Mouse (Mus musculus) intestine, postnatal 0 days (tissue): ENCODE measurements around the gene Ttll3. TPM values are rescaled to one million over a fixed set of nuclear protein-coding genes. Genes with fewer than 3 reads are reported as not detected.

Experiments
- ATAC-seq: fragments of 200-750 bp; cut with Nextera tagmentation; 2 replicates; pipeline ENCODE4 v1.8.0; 2017; ENCODE audit warnings: mild to moderate bottlenecking, moderate TSS enrichment, moderate library complexity
- H3K27ac ChIP-seq: fragments of 300-500 bp; sonication (generic); 2 replicates; pipeline ENCODE4 v1.5.1; 2014; ENCODE audit warnings: mild to moderate bottlenecking, low read depth, low read length, moderate library complexity
- H3K27me3 ChIP-seq: fragments of 300-500 bp; sonication (generic); replicated peaks from 2 replicates; pipeline ENCODE4 v1.6.1; 2014; ENCODE audit warnings: low read length, mixed read lengths; ENCODE audit not compliant: control insufficient read depth, insufficient read depth
- H3K36me3 ChIP-seq: fragments of 300-500 bp; sonication (generic); 2 replicates; pipeline ENCODE4 v1.6.1; 2014; ENCODE audit warnings: mild to moderate bottlenecking, moderate library complexity; ENCODE audit not compliant: control insufficient read depth, insufficient read depth
- H3K4me1 ChIP-seq: fragments of 300-500 bp; sonication (generic); replicated peaks from 2 replicates; pipeline ENCODE4 v1.6.1; 2014; ENCODE audit warnings: antibody characterized with exemption, low read length, mixed read lengths; ENCODE audit not compliant: control insufficient read depth, insufficient read depth
- H3K4me2 ChIP-seq: fragments of 300-500 bp; sonication (generic); replicated peaks from 2 replicates; pipeline ENCODE4 v1.6.1; 2014; ENCODE audit warnings: low read depth, mild to moderate bottlenecking, moderate library complexity
- H3K4me3 ChIP-seq: fragments of 300-500 bp; sonication (generic); 2 replicates; pipeline ENCODE4 v1.5.1; 2014; ENCODE audit warnings: low read depth, low read length
- H3K9ac ChIP-seq: fragments of 300-500 bp; sonication (generic); 2 replicates; pipeline ENCODE4 v1.6.1; 2014; ENCODE audit warnings: mild to moderate bottlenecking, low read depth, low read length
- H3K9me3 ChIP-seq: fragments of 300-500 bp; sonication (generic); 2 replicates; pipeline ENCODE4 v1.6.1; 2016; ENCODE audit warnings: mixed run types; ENCODE audit not compliant: control insufficient read depth
- CTCF ChIP-seq: sonication (generic); IDR thresholded peaks from 2 replicates; pipeline ENCODE4 v1.5.1; 2016; ENCODE audit warnings: low read depth, mild to moderate bottlenecking, control low read depth, antibody characterized with exemption, moderate library complexity
- WGBS: fragments of 180-500 bp; shearing (Covaris S2); extraction: QIAGEN DNeasy Blood & Tissue Kit; methylation state at CpG from one replicate; pipeline ENCODE4 v1.1.7; 2014; 5-methylcytosine and 5-hydroxymethylcytosine counted together
- microRNA-seq: library from miRNA; unstranded; fragments of <30 nt; microRNA quantifications from one replicate; pipeline ENCODE4, GENCODE M21; 2016
- polyA plus RNA-seq: library from polyadenylated mRNA; unstranded; fragments of >200 nt; fragmentation: Nextera tagmentation; extraction: Ambion mirVana; gene quantifications from 2 replicates; pipeline ENCODE4 v1.2.1, GENCODE M21; 2015

Ttll3 gene
- polyA plus RNA-seq, 1 experiment from 2014 or later = 1.4 TPM

DNA sequence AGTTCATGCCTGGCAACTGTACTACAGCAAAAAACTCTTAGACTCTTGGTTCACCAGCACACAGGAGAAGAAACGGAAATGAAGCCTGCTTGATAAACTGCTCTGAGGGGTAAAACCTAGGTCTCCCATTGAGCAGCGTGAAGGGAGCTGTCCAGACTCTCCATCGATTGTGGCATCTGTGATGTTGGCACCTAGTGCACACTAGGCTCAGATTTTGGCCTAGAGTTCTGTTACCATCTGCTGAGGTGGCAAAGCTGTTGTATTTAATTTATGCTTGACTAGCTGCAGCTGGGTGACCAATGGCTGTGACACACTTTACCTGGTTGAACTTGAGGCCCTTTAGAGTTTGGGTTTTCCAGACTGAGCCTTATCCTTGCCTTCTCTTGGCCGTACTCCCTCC is 58.6 kb downstream of the Ttll3 start:
- H3K27ac ChIP-seq = no peak overlapping the region
- H3K9ac ChIP-seq = no peak overlapping the region
- H3K9me3 ChIP-seq = no peaks in the 10 kb centered on the region
- no peak overlapping the region for H3K4me2 ChIP-seq
- H3K4me3 ChIP-seq = no peak overlapping the region
- TF ChIP-seq CTCF = no peak
- ATAC-seq = no peak
- no peaks in the 10 kb centered on the region for H3K4me1 ChIP-seq
- WGBS = 95% methylated on average over 4 of the region's 4 CpGs
- no peaks in the 10 kb centered on the region for H3K27me3 ChIP-seq
- peaks cover 26% of the 10 kb centered on the region for H3K36me3 ChIP-seq

GRCm38 (mm10) chr6:113451839-113452238 is 62.8 kb downstream of the Ttll3 start:
- no peak overlapping the region for H3K4me3 ChIP-seq
- no peaks in the 10 kb centered on the region for H3K27me3 ChIP-seq
- H3K36me3 ChIP-seq = peaks cover 19% of the 10 kb centered on the region
- no peak for ATAC-seq
- no peaks in the 10 kb centered on the region for H3K9me3 ChIP-seq
- H3K9ac ChIP-seq = no peak overlapping the region
- H3K27ac ChIP-seq = no peak overlapping the region
- no peaks in the 10 kb centered on the region for H3K4me1 ChIP-seq
- no peak overlapping the region for H3K4me2 ChIP-seq
- TF ChIP-seq CTCF = no peak
- WGBS = 79% methylated on average over 2 of the region's 2 CpGs

- Histone ChIP-seq H3K9ac (no peak overlapping the region), H3K36me3 (no peaks in the 10 kb centered on the region), H3K9me3 (no peaks in the 10 kb centered on the region), H3K4me2 (no peak overlapping the region), H3K4me1 (no peaks in the 10 kb centered on the region), H3K27me3 (no peaks in the 10 kb centered on the region), H3K27ac (no peak overlapping the region), H3K4me3 (no peak overlapping the region)
- WGBS = 35% methylated on average over 5 of the region's 5 CpGs
- no peak for TF ChIP-seq CTCF
- ATAC-seq = peak; percentile 48; the same call in 1 of the 2 replicates
Observed at GRCm38 (mm10) chr6:113455007-113455406, 65.9 kb downstream of the Ttll3 start.

GRCm38 (mm10) chr6:113457952-113458534 is 69.0 kb downstream of the Ttll3 start, which contains the start of gene Il17re:
Gene Il17re, plus strand, starts transcription at chr6:113458484.
- ATAC-seq = no peak

GRCm38 (mm10) chr6:113458635-113459034 is 69.6 kb downstream of the Ttll3 start:
- H3K27ac ChIP-seq = no peak overlapping the region
- peak overlapping the region; percentile 24; the same call in 1 of the 2 replicates for H3K4me2 ChIP-seq
- H3K4me1 ChIP-seq = no peaks in the 10 kb centered on the region
- WGBS = 44% methylated on average over 10 of the region's 10 CpGs
- ATAC-seq = peak; percentile 81
- no peak overlapping the region for H3K4me3 ChIP-seq
- H3K27me3 ChIP-seq = no peaks in the 10 kb centered on the region
- TF ChIP-seq CTCF = no peak
- H3K9ac ChIP-seq = no peak overlapping the region
- H3K9me3 ChIP-seq = no peaks in the 10 kb centered on the region
- no peaks in the 10 kb centered on the region for H3K36me3 ChIP-seq

More at GRCm38 (mm10) chr6:113457952-113458534, 69.0 kb downstream of the Ttll3 start, which contains the start of gene Il17re:
- no peaks in the 10 kb centered on the region for H3K36me3 ChIP-seq
- H3K4me2 ChIP-seq = peak within 1 kb of the TSS; percentile 24; the same call in 1 of the 2 replicates
- no peaks in the 10 kb centered on the region for H3K27me3 ChIP-seq
- no peak within 1 kb of the TSS for H3K27ac ChIP-seq
- H3K4me3 ChIP-seq = no peak within 1 kb of the TSS
- no peak for TF ChIP-seq CTCF
- H3K4me1 ChIP-seq = no peaks in the 10 kb centered on the region
- no peak within 1 kb of the TSS for H3K9ac ChIP-seq
- no peaks in the 10 kb centered on the region for H3K9me3 ChIP-seq
- WGBS = 61% methylated on average over 10 of the region's 10 CpGs

DNA sequence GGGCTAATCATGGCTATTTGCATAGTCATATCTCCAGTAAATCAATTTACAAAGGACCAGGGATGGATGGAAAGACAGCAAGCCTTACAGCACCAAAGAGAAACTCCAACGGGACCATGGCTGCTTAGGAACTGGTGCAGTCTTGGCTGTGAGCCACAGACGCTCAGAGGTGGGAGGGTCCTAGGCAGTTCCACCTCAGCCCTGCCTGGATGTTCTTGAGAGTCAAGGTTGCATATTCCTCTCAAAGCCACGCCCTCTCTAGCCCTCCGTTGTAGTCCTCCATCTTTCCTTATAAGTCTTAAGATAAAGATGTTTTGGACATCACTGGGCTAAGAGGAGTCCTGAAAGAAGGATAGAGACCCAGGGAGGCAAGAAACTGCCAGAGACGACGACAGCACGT is 75.0 kb downstream of the Ttll3 start:
- Histone ChIP-seq H3K27ac (no peak overlapping the region), H3K36me3 (no peaks in the 10 kb centered on the region), H3K9me3 (no peaks in the 10 kb centered on the region), H3K27me3 (no peaks in the 10 kb centered on the region), H3K4me2 (no peak overlapping the region), H3K9ac (no peak overlapping the region), H3K4me3 (no peak overlapping the region), H3K4me1 (no peaks in the 10 kb centered on the region)
- TF ChIP-seq CTCF = no peak
- 65% methylated on average over 7 of the region's 7 CpGs for WGBS
- no peak for ATAC-seq

Small RNA genes lying within 50 kb of the gene (microRNA-seq; reads per million reads assigned to microRNA genes)
- not detected for gene Gm24387

Other genes starting within 250 kb of the Ttll3 start
- 0.78 and 0.95 TPM in 2 replicates for gene Lhfpl4, start 193.9 kb upstream of the Ttll3 start, polyA plus RNA-seq
- gene Mtmr14, start 151.4 kb upstream of the Ttll3 start, polyA plus RNA-seq = 31.5 and 37.2 TPM in 2 replicates
- gene Cpne9, start 107.0 kb upstream of the Ttll3 start, polyA plus RNA-seq = not detected in 2 replicates
- gene Brpf1, start 82.1 kb upstream of the Ttll3 start, polyA plus RNA-seq = 7.3 and 8.3 TPM in 2 replicates
- gene Ogg1, start 62.3 kb upstream of the Ttll3 start, polyA plus RNA-seq = 8.0 and 9.7 TPM in 2 replicates
- 35.9 and 37.0 TPM in 2 replicates for gene Camk1, start 45.3 kb upstream of the Ttll3 start, polyA plus RNA-seq
- gene Tada3, start 11.4 kb upstream of the Ttll3 start, polyA plus RNA-seq = 19.7 and 23.5 TPM in 2 replicates
- 409 and 418 TPM in 2 replicates for gene Arpc4, start 11.1 kb upstream of the Ttll3 start, polyA plus RNA-seq
- gene Rpusd3, start 30.1 kb downstream of the Ttll3 start, polyA plus RNA-seq = 21.5 and 23.9 TPM in 2 replicates
- 231 and 259 TPM in 2 replicates for gene Cidec, start 46.5 kb downstream of the Ttll3 start, polyA plus RNA-seq
- 44.9 and 48.8 TPM in 2 replicates for gene Jagn1, start 53.3 kb downstream of the Ttll3 start, polyA plus RNA-seq
- gene Il17re, start 69.2 kb downstream of the Ttll3 start, polyA plus RNA-seq = 2.2 and 2.3 TPM in 2 replicates
- gene Il17rc, start 82.2 kb downstream of the Ttll3 start, polyA plus RNA-seq = 16.5 and 17.4 TPM in 2 replicates
- gene Creld1, start 94.0 kb downstream of the Ttll3 start, polyA plus RNA-seq = 8.5 and 9.7 TPM in 2 replicates
- 0.47 and 0.52 TPM in 2 replicates for gene Prrt3, start 112.7 kb downstream of the Ttll3 start, polyA plus RNA-seq
- gene Emc3, start 142.4 kb downstream of the Ttll3 start, polyA plus RNA-seq = 77.2 and 77.9 TPM in 2 replicates
- 1.4 and 1.7 TPM in 2 replicates for gene Fancd2, start 142.4 kb downstream of the Ttll3 start, polyA plus RNA-seq
- gene Fancd2os, start 211.5 kb downstream of the Ttll3 start, polyA plus RNA-seq = 0.33 TPM in 1 of 2 replicates, not detected in the other
- gene Brk1, start 215.5 kb downstream of the Ttll3 start, polyA plus RNA-seq = 185 and 187 TPM in 2 replicates
- gene Vhl, start 234.7 kb downstream of the Ttll3 start, polyA plus RNA-seq = 18.4 and 20.6 TPM in 2 replicates
- 21.2 and 26.1 TPM in 2 replicates for gene Irak2, start 249.2 kb downstream of the Ttll3 start, polyA plus RNA-seq